Mouse (Mus musculus) olfactory bulb, adult 2 months (tissue): ENCODE data around the gene Vmn1r139.
"Not testable (repeated sequence)": the region's sequence is repeated elsewhere in the genome, so short reads cannot be mapped to it uniquely, and the experiment has no call there.

ENCODE experiments used
- CTCF ChIP-seq: fragments of 200-500 bp; IDR thresholded peaks from 2 replicates; pipeline ENCODE4 v1.5.1; 2012; ENCODE audit warnings: low read depth, mild to moderate bottlenecking, low read length, moderate library complexity; ENCODE audit not compliant: insufficient read depth
- POLR2A ChIP-seq: fragments of 200-500 bp; IDR thresholded peaks from 2 replicates; pipeline ENCODE4 v1.6.1; 2012; ENCODE audit warnings: mild to moderate bottlenecking, low read depth, low read length, moderate library complexity; ENCODE audit not compliant: insufficient read depth

- TF ChIP-seq CTCF, POLR2A: not testable (repeated sequence)
Observed at GRCm38 (mm10) chr7:22056205-22056604, 12.7 kb upstream of the Vmn1r139 start, which contains the start of gene Gm6176.
